In genomic region chr13:89814543-89814942, GRCm38 (mm10) we compare ENCODE assay signal across 18 mouse cellular contexts.
"Had no signal": no experiment of that assay in that cellular context is flagged by ENCODE, and none has a peak within 500 bp of the region (broad histone marks: within the 10 kb centered on the region; RNA-seq: fewer than 3 reads in every experiment).

No protein-coding gene starts in this region.

- DNase-seq: lung, adult 18-20 months; lung, embryonic 14.5 days; lung, postnatal 10 days; lung, postnatal 4 days; midbrain, embryonic 14.5 days; right cerebral cortex, adult 18-20 months; right cerebral cortex, postnatal 25 days; right cerebral cortex, postnatal 4 days; spleen, adult 18-20 months; thymus, adult 18-20 months; thymus, postnatal 14 days; thymus, postnatal 36 days had no signal

- H3K27me3 ChIP-seq: midbrain, embryonic 12.5 days; neural tube, embryonic 13.5 days; neural tube, embryonic 15.5 days had no signal

- H3K27ac ChIP-seq: midbrain, embryonic 10.5 days; midbrain, embryonic 12.5 days; neural tube, embryonic 13.5 days; neural tube, embryonic 15.5 days had no signal

- H3K36me3 ChIP-seq: midbrain, embryonic 10.5 days; midbrain, embryonic 12.5 days; neural tube, embryonic 13.5 days; neural tube, embryonic 15.5 days had no signal

- H3K4me3 ChIP-seq: midbrain, embryonic 10.5 days; midbrain, embryonic 12.5 days; myocyte; neural tube, embryonic 13.5 days; neural tube, embryonic 15.5 days had no signal

- H3K9me3 ChIP-seq: midbrain, embryonic 10.5 days; midbrain, embryonic 12.5 days; neural tube, embryonic 13.5 days; neural tube, embryonic 15.5 days had no signal

- H3K4me2 ChIP-seq: lung, embryonic 14.5 days; midbrain, embryonic 12.5 days; neural tube, embryonic 13.5 days; neural tube, embryonic 15.5 days had no signal

- ATAC-seq: midbrain, embryonic 16.5 days had no signal

- H3K9ac ChIP-seq: lung, embryonic 14.5 days; midbrain, embryonic 12.5 days; neural tube, embryonic 13.5 days; neural tube, embryonic 15.5 days had no signal

- H3K4me1 ChIP-seq: midbrain, embryonic 10.5 days; midbrain, embryonic 12.5 days; neural tube, embryonic 13.5 days; neural tube, embryonic 15.5 days had no signal
